Comparison of ENCODE assay signal across 21 mouse cellular contexts in the genomic region with DNA sequence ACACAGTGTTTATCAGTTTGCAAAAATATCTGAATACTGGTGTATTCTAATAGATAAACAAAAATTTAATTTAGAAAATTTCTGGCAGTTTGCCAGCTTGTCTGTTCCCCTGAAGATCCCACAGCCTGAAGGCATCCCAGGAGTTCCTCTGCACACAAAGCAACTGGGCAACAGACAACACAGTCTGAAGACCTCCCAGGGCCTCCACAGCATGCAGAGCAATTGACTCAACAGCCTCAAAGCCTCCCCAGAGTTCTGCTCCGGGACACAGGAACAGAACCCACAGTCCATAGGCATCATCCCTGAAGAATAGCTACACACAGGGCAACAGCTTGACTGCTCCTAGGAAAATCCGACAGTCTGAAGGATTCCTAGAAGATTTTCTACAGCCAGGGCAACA. TPM values are rescaled to one million over a fixed set of nuclear protein-coding genes. Genes with fewer than 3 reads are reported as not detected.
DNase-seq lines count a peak whose midpoint lies in the region; ATAC-seq lines count a peak whose summit lies in the region.
"Had no signal": no experiment of that assay in that cellular context is flagged by ENCODE, and none has a peak within 500 bp of the region (broad histone marks: within the 10 kb centered on the region; RNA-seq: fewer than 3 reads in every experiment).

No protein-coding gene starts in this region.

- no peaks in the 10 kb centered on the region for H3K27me3 ChIP-seq in forebrain, embryonic 14.5 days (replicated peaks; ENCODE audit: control insufficient read depth, insufficient read depth, low read length)
- no peaks in the 10 kb centered on the region for H3K27me3 ChIP-seq in forebrain, embryonic 10.5 days (ENCODE audit: poor library complexity, severe bottlenecking)
- H3K27me3 ChIP-seq in hindbrain, embryonic 16.5 days (replicated peaks; ENCODE audit: control insufficient read depth, insufficient read depth, low read length): no peaks in the 10 kb centered on the region
- H3K27me3 ChIP-seq in hindbrain, embryonic 11.5 days (ENCODE audit: control insufficient read depth, insufficient read depth, low read length): no peaks in the 10 kb centered on the region
- H3K27me3 ChIP-seq: embryonic facial prominence, embryonic 12.5 days; forebrain, embryonic 13.5 days; heart, embryonic 15.5 days; Patski had no signal

- no peaks in the 10 kb centered on the region for H3K4me1 ChIP-seq in forebrain, embryonic 14.5 days (ENCODE audit: control insufficient read depth, insufficient read depth, low read length)
- H3K4me1 ChIP-seq in forebrain, embryonic 10.5 days: no peaks in the 10 kb centered on the region
- H3K4me1 ChIP-seq in hindbrain, embryonic 16.5 days (ENCODE audit: control insufficient read depth, insufficient read depth, low read depth, low read length): no peaks in the 10 kb centered on the region
- no peaks in the 10 kb centered on the region for H3K4me1 ChIP-seq in hindbrain, embryonic 11.5 days (replicated peaks; ENCODE audit: control insufficient read depth, insufficient read depth, low read length)
- H3K4me1 ChIP-seq: embryonic facial prominence, embryonic 12.5 days; forebrain, embryonic 13.5 days; heart, embryonic 15.5 days had no signal

- ATAC-seq in forebrain, embryonic 14.5 days: no peak
- peak; percentile 50; the same call in 1 of the 2 replicates for ATAC-seq in hindbrain, embryonic 16.5 days
- ATAC-seq in hindbrain, embryonic 11.5 days (ENCODE audit: low FRiP score): no peak
- ATAC-seq: activated CD4-positive, CD25-positive, alpha-beta regulatory T cell, adult 4 months; inflammation-experienced regulatory T-cells, adult 6 months; intestine, postnatal 0 days; Patski had no signal

- no peak overlapping the region for H3K27ac ChIP-seq in forebrain, embryonic 14.5 days (ENCODE audit: low read depth, low read length)
- no peak overlapping the region for H3K27ac ChIP-seq in forebrain, embryonic 10.5 days
- H3K27ac ChIP-seq in hindbrain, embryonic 16.5 days (ENCODE audit: low read depth, low read length): no peak overlapping the region
- no peak overlapping the region for H3K27ac ChIP-seq in hindbrain, embryonic 11.5 days (ENCODE audit: low read depth, low read length)
- H3K27ac ChIP-seq: embryonic facial prominence, embryonic 12.5 days; forebrain, embryonic 13.5 days; heart, embryonic 15.5 days had no signal

- H3K9ac ChIP-seq in forebrain, embryonic 14.5 days (ENCODE audit: low read length): no peak overlapping the region
- H3K9ac ChIP-seq in hindbrain, embryonic 16.5 days (ENCODE audit: low read depth, low read length): no peak overlapping the region
- no peak overlapping the region for H3K9ac ChIP-seq in hindbrain, embryonic 11.5 days (ENCODE audit: low read depth, low read length)
- H3K9ac ChIP-seq: embryonic facial prominence, embryonic 12.5 days; forebrain, embryonic 13.5 days; heart, embryonic 15.5 days had no signal

- H3K4me2 ChIP-seq in forebrain, embryonic 14.5 days (ENCODE audit: low read length): no peak overlapping the region
- no peak overlapping the region for H3K4me2 ChIP-seq in hindbrain, embryonic 16.5 days (ENCODE audit: low read length)
- no peak overlapping the region for H3K4me2 ChIP-seq in hindbrain, embryonic 11.5 days (replicated peaks; ENCODE audit: low read depth, low read length)
- H3K4me2 ChIP-seq: embryonic facial prominence, embryonic 12.5 days; forebrain, embryonic 13.5 days; heart, embryonic 11.5 days; heart, embryonic 15.5 days had no signal

- no peaks in the 10 kb centered on the region for H3K9me3 ChIP-seq in forebrain, embryonic 14.5 days (replicated peaks; ENCODE audit: control insufficient read depth, low read length)
- no peaks in the 10 kb centered on the region for H3K9me3 ChIP-seq in forebrain, embryonic 10.5 days
- no peaks in the 10 kb centered on the region for H3K9me3 ChIP-seq in hindbrain, embryonic 16.5 days (ENCODE audit: control insufficient read depth, low read length)
- no peaks in the 10 kb centered on the region for H3K9me3 ChIP-seq in hindbrain, embryonic 11.5 days (ENCODE audit: control insufficient read depth, low read length)
- H3K9me3 ChIP-seq: embryonic facial prominence, embryonic 12.5 days; forebrain, embryonic 13.5 days; heart, embryonic 15.5 days had no signal

- WGBS in forebrain, embryonic 14.5 days: 33% methylated on average over 2 of the region's 2 CpGs
- 51% methylated on average over 2 of the region's 2 CpGs for WGBS in forebrain, embryonic 10.5 days
- WGBS in hindbrain, embryonic 16.5 days: 34% methylated on average over 2 of the region's 2 CpGs
- WGBS in hindbrain, embryonic 11.5 days: 59% methylated on average over 2 of the region's 2 CpGs

- DNase-seq in forebrain, embryonic 14.5 days (ENCODE audit: low spot score): peak; percentile 22
- no peak for DNase-seq in forebrain, embryonic 10.5 days (ENCODE audit: extremely low spot score, low spot score)
- no peak for DNase-seq in hindbrain, embryonic 11.5 days (ENCODE audit: low spot score)
- peak; percentile 20 for DNase-seq in retina, postnatal 1 day
- DNase-seq in retina, embryonic 14.5 days (ENCODE audit: low spot score): no peak
- no peak for DNase-seq in spleen, postnatal 10 days (ENCODE audit: low spot score in 2 of 2)
- DNase-seq: adrenal gland, postnatal 14 days; cerebellum, adult 2 months; gastrocnemius, postnatal 36 days; heart, adult 18-20 months; heart, postnatal 14 days had no signal

- H3K4me3 ChIP-seq in forebrain, embryonic 14.5 days (ENCODE audit: low read depth, low read length): no peak overlapping the region
- no peak overlapping the region for H3K4me3 ChIP-seq in forebrain, embryonic 10.5 days
- H3K4me3 ChIP-seq in hindbrain, embryonic 16.5 days (ENCODE audit: low read length): no peak overlapping the region
- no peak overlapping the region for H3K4me3 ChIP-seq in hindbrain, embryonic 11.5 days (ENCODE audit: low read depth, low read length)
- H3K4me3 ChIP-seq: embryonic facial prominence, embryonic 12.5 days; forebrain, embryonic 13.5 days; heart, embryonic 15.5 days had no signal

- H3K36me3 ChIP-seq in forebrain, embryonic 14.5 days (ENCODE audit: control insufficient read depth, insufficient read depth, low read length): no peaks in the 10 kb centered on the region
- no peaks in the 10 kb centered on the region for H3K36me3 ChIP-seq in forebrain, embryonic 10.5 days (replicated peaks)
- H3K36me3 ChIP-seq in hindbrain, embryonic 16.5 days (ENCODE audit: control insufficient read depth, insufficient read depth, low read length): no peaks in the 10 kb centered on the region
- H3K36me3 ChIP-seq in hindbrain, embryonic 11.5 days (ENCODE audit: control insufficient read depth, insufficient read depth, low read length): no peaks in the 10 kb centered on the region
- H3K36me3 ChIP-seq: embryonic facial prominence, embryonic 12.5 days; heart, embryonic 15.5 days had no signal

RNA-seq across cellular contexts. Expression of a gene that starts 59.3 kb away (rescaled TPM):
- not detected in 2 replicates for polyA plus RNA-seq in forebrain, embryonic 14.5 days (2014; fragmentation: Nextera tagmentation; extraction: Ambion mirVana)
- not detected in 2 replicates for polyA plus RNA-seq in forebrain, embryonic 10.5 days (2016; fragmentation: Nextera tagmentation; extraction: Ambion mirVana)
- not detected in 2 replicates for polyA plus RNA-seq in hindbrain, embryonic 16.5 days (2015; fragmentation: Nextera tagmentation; extraction: Ambion mirVana)
- not detected in 2 replicates for polyA plus RNA-seq in hindbrain, embryonic 11.5 days (2014; fragmentation: Nextera tagmentation; extraction: Ambion mirVana)
- polyA plus RNA-seq: activated CD4-positive, CD25-positive, alpha-beta regulatory T cell, adult 4 months; C2C12; cerebellum, adult 2 months; forebrain, embryonic 13.5 days; heart, embryonic 11.5 days; heart, embryonic 15.5 days; inflammation-experienced regulatory T-cells, adult 6 months; intestine, postnatal 0 days; Patski had no signal

Comparison
In these comparisons a context has a peak if more than half of its experiments do, and no peak if none do; other contexts are left out.
1. DNase-seq: peak in forebrain, embryonic 14.5 days (single experiment) and retina, postnatal 1 day (single experiment); none in forebrain, embryonic 10.5 days (single experiment), hindbrain, embryonic 11.5 days (single experiment), retina, embryonic 14.5 days (single experiment) and spleen, postnatal 10 days (0 of 2).